ENCODE assay signal across 8 mouse cellular contexts in genomic region chr5:113208048-113208447, GRCm38 (mm10). TPM values are rescaled to one million over a fixed set of nuclear protein-coding genes. Genes with fewer than 3 reads are reported as not detected.
DNase-seq lines count a peak whose midpoint lies in the region; ATAC-seq lines count a peak whose summit lies in the region.

No protein-coding gene starts in this region.

- H3K9ac ChIP-seq in embryonic facial prominence, embryonic 14.5 days (ENCODE audit: low read depth, low read length): no peak overlapping the region
- H3K9ac ChIP-seq in lung, embryonic 15.5 days: no peak overlapping the region

- H3K4me3 ChIP-seq in embryonic facial prominence, embryonic 14.5 days (ENCODE audit: low read depth, low read length): no peak overlapping the region
- no peak overlapping the region for H3K4me3 ChIP-seq in embryonic facial prominence, embryonic 10.5 days
- H3K4me3 ChIP-seq in lung, embryonic 15.5 days: no peak overlapping the region

- no peaks in the 10 kb centered on the region for H3K27me3 ChIP-seq in embryonic facial prominence, embryonic 14.5 days (replicated peaks; ENCODE audit: control insufficient read depth, insufficient read depth, low read length)
- H3K27me3 ChIP-seq in embryonic facial prominence, embryonic 10.5 days (replicated peaks; ENCODE audit: low read depth, poor library complexity, severe bottlenecking): no peaks in the 10 kb centered on the region
- no peaks in the 10 kb centered on the region for H3K27me3 ChIP-seq in lung, embryonic 15.5 days

- H3K4me1 ChIP-seq in embryonic facial prominence, embryonic 14.5 days (ENCODE audit: control insufficient read depth, insufficient read depth, low read length): peaks cover 27% of the 10 kb centered on the region
- H3K4me1 ChIP-seq in embryonic facial prominence, embryonic 10.5 days: peaks cover 52% of the 10 kb centered on the region
- peaks cover 41% of the 10 kb centered on the region for H3K4me1 ChIP-seq in lung, embryonic 15.5 days

- no peak overlapping the region for H3K4me2 ChIP-seq in embryonic facial prominence, embryonic 14.5 days (ENCODE audit: low read depth, low read length)
- H3K4me2 ChIP-seq in lung, embryonic 15.5 days: no peak overlapping the region

- no peak for ATAC-seq in embryonic facial prominence, embryonic 14.5 days (ENCODE audit: low read depth)
- ATAC-seq in lung, embryonic 15.5 days (ENCODE audit: borderline replicate concordance, extremely low read depth, low FRiP score, low TSS enrichment): no peak
- no peak for ATAC-seq in megakaryocyte-erythroid progenitor cell, adult 5-6 weeks (replicated peaks; ENCODE audit: low FRiP score, low TSS enrichment, poor library complexity, severe bottlenecking)

- WGBS in embryonic facial prominence, embryonic 14.5 days: 53% methylated on average over 4 of the region's 4 CpGs
- WGBS in embryonic facial prominence, embryonic 10.5 days: 91% methylated on average over 4 of the region's 4 CpGs
- 29% methylated on average over 4 of the region's 4 CpGs for WGBS in lung, embryonic 15.5 days

- H3K36me3 ChIP-seq in embryonic facial prominence, embryonic 14.5 days (ENCODE audit: control insufficient read depth, insufficient read depth, low read length): no peaks in the 10 kb centered on the region
- H3K36me3 ChIP-seq in embryonic facial prominence, embryonic 10.5 days (replicated peaks): no peaks in the 10 kb centered on the region
- H3K36me3 ChIP-seq in lung, embryonic 15.5 days: no peaks in the 10 kb centered on the region

- H3K27ac ChIP-seq in embryonic facial prominence, embryonic 14.5 days (replicated peaks; ENCODE audit: low read depth, low read length): peak overlapping the region; percentile 82
- no peak overlapping the region for H3K27ac ChIP-seq in embryonic facial prominence, embryonic 10.5 days (replicated peaks)
- H3K27ac ChIP-seq in lung, embryonic 15.5 days: peak overlapping the region; percentile 92

- no peak for DNase-seq in embryonic facial prominence, embryonic 14.5 days (ENCODE audit: low spot score)
- DNase-seq in embryonic facial prominence, embryonic 10.5 days (ENCODE audit: low spot score): no peak
- DNase-seq in adrenal gland, postnatal 14 days: peak; percentile 48
- DNase-seq in heart, postnatal 10 days: peak; percentile 67 to 77
- no peak for DNase-seq in Muller cell, postnatal 12 days (ENCODE audit: inconsistent ontology term)
- no peak for DNase-seq in thymus, postnatal 36 days

- H3K9me3 ChIP-seq in embryonic facial prominence, embryonic 14.5 days (ENCODE audit: control insufficient read depth, low read length): no peaks in the 10 kb centered on the region
- H3K9me3 ChIP-seq in embryonic facial prominence, embryonic 10.5 days: peaks cover 3% of the 10 kb centered on the region; the same call in 1 of the 2 replicates
- no peaks in the 10 kb centered on the region for H3K9me3 ChIP-seq in lung, embryonic 15.5 days

- intact Hi-C loops in heart, postnatal 10 days (cut with DNase I): loop anchor here (1.0 kb wide), 1 partner anchor 13 kb away; the partner anchor contains the start of gene 2900026A02Rik

RNA-seq across cellular contexts. Expression of gene 2900026A02Rik, which starts 13.0 kb away (rescaled TPM):
- polyA plus RNA-seq in embryonic facial prominence, embryonic 14.5 days (2014; fragmentation: Nextera tagmentation; extraction: Ambion mirVana): 8.8 and 9.2 TPM in 2 replicates
- polyA plus RNA-seq in embryonic facial prominence, embryonic 10.5 days (2016; fragmentation: Nextera tagmentation; extraction: Ambion mirVana): 3.7 and 4.6 TPM in 2 replicates
- 18.2 and 20.7 TPM in 2 replicates for total RNA-seq in adrenal gland, postnatal 14 days (2021)
- total RNA-seq in heart, postnatal 10 days (2021): 10 to 100 TPM; 46.9 to 51.4 TPM
- polyA plus RNA-seq in lung, embryonic 15.5 days (2015; fragmentation: Nextera tagmentation; extraction: Ambion mirVana): 10.8 and 11.9 TPM in 2 replicates
- total RNA-seq in megakaryocyte-erythroid progenitor cell, adult 5-6 weeks (2014; fragmentation: Nextera tagmentation): 9.9 and 12.3 TPM in 2 replicates
- total RNA-seq in megakaryocyte-erythroid progenitor cell, adult 5-6 weeks (2017): 5.8 and 6.8 TPM in 2 replicates

RNA-seq across cellular contexts. Expression of gene Tmem211, which starts 18.7 kb away (rescaled TPM):
- 0.69 and 1.0 TPM in 2 replicates for polyA plus RNA-seq in embryonic facial prominence, embryonic 14.5 days (2014; fragmentation: Nextera tagmentation; extraction: Ambion mirVana)
- polyA plus RNA-seq in embryonic facial prominence, embryonic 10.5 days (2016; fragmentation: Nextera tagmentation; extraction: Ambion mirVana): 0.21 and 0.46 TPM in 2 replicates
- total RNA-seq in adrenal gland, postnatal 14 days (2021): not detected in 2 replicates
- not detected for total RNA-seq in heart, postnatal 10 days (2021)
- not detected in 2 replicates for polyA plus RNA-seq in lung, embryonic 15.5 days (2015; fragmentation: Nextera tagmentation; extraction: Ambion mirVana)
- total RNA-seq in megakaryocyte-erythroid progenitor cell, adult 5-6 weeks (2014; fragmentation: Nextera tagmentation): not detected in 2 replicates
- not detected in 2 replicates for total RNA-seq in megakaryocyte-erythroid progenitor cell, adult 5-6 weeks (2017)

Comparison
In these comparisons a context has a peak if more than half of its experiments do, and no peak if none do; other contexts are left out.
1. DNase-seq: peak in adrenal gland, postnatal 14 days (single experiment) and heart, postnatal 10 days (2 of 2); none in embryonic facial prominence, embryonic 14.5 days (single experiment), embryonic facial prominence, embryonic 10.5 days (single experiment), Muller cell, postnatal 12 days (single experiment) and thymus, postnatal 36 days (0 of 2).